Mouse (Mus musculus) liver, embryonic 13.5 days (tissue): Measurements from ENCODE around the gene Ablim2. TPM values are rescaled to one million over a fixed set of nuclear protein-coding genes. Genes with fewer than 3 reads are reported as not detected.

ENCODE experiments used
- ATAC-seq: fragments of 200-750 bp; cut with Nextera tagmentation; 2 replicates; pipeline ENCODE4 v1.8.0; 2017; ENCODE audit warnings: low read depth, mild to moderate bottlenecking, moderate number of reproducible peaks, moderate library complexity
- DNase-seq: peaks from one replicate; pipeline ENCODE4 v3.0.0; 2022
- H3K27ac ChIP-seq: fragments of 300-500 bp; sonication (generic); 2 replicates; pipeline ENCODE4 v1.5.1; 2015; ENCODE audit warnings: moderate library complexity, mild to moderate bottlenecking, inconsistent platforms
- H3K27me3 ChIP-seq: fragments of 300-500 bp; sonication (generic); 2 replicates; pipeline ENCODE4 v1.6.1; 2015; ENCODE audit warnings: mild to moderate bottlenecking, inconsistent platforms
- H3K36me3 ChIP-seq: fragments of 300-500 bp; sonication (generic); 2 replicates; pipeline ENCODE4 v1.6.1; 2015; ENCODE audit warnings: mild to moderate bottlenecking, inconsistent platforms
- H3K4me1 ChIP-seq: fragments of 300-500 bp; sonication (generic); replicated peaks from 2 replicates; pipeline ENCODE4 v1.6.1; 2015; ENCODE audit warnings: inconsistent platforms
- H3K4me2 ChIP-seq: fragments of 300-500 bp; sonication (generic); 2 replicates; pipeline ENCODE4 v1.6.1; 2015; ENCODE audit warnings: inconsistent platforms, mild to moderate bottlenecking, moderate library complexity
- H3K4me3 ChIP-seq: fragments of 300-500 bp; sonication (generic); replicated peaks from 2 replicates; pipeline ENCODE4 v1.5.1; 2015; ENCODE audit warnings: mild to moderate bottlenecking, inconsistent platforms
- H3K9ac ChIP-seq: fragments of 300-500 bp; sonication (generic); 2 replicates; pipeline ENCODE4 v1.6.1; 2015; ENCODE audit warnings: mild to moderate bottlenecking, inconsistent platforms
- H3K9me3 ChIP-seq: fragments of 300-500 bp; sonication (generic); replicated peaks from 2 replicates; pipeline ENCODE4 v1.6.1; 2016; ENCODE audit warnings: inconsistent platforms
- WGBS: fragments of 180-500 bp; shearing (Covaris S2); methylation state at CpG from one replicate; pipeline ENCODE4 v1.1.7; 2015; ENCODE audit not compliant: insufficient replicate concordance; 5-methylcytosine and 5-hydroxymethylcytosine counted together
- polyA plus RNA-seq: library from polyadenylated mRNA; unstranded; fragments of >200 nt; fragmentation: Nextera tagmentation; extraction: Ambion mirVana; gene quantifications from 2 replicates; pipeline ENCODE4 v1.2.1, GENCODE M21; 2015

Ablim2 gene
- polyA plus RNA-seq, 1 experiment from 2014 or later: 0.18 TPM

- H3K9me3 ChIP-seq: no peaks in the 10 kb centered on the region
- H3K4me3 ChIP-seq: no peak overlapping the region
- H3K4me2 ChIP-seq: no peak overlapping the region
- DNase-seq: no peak
- H3K4me1 ChIP-seq: peaks cover 13% of the 10 kb centered on the region; the same call in 1 of the 2 replicates
- H3K27me3 ChIP-seq: peaks cover 36% of the 10 kb centered on the region
- WGBS: 77% methylated on average over 13 of the region's 13 CpGs
- ATAC-seq: no peak
- H3K36me3 ChIP-seq: no peaks in the 10 kb centered on the region
- H3K9ac ChIP-seq: no peak overlapping the region
- no peak overlapping the region for H3K27ac ChIP-seq
Observed at GRCm38 (mm10) chr5:35890985-35891730, 133.5 kb downstream of the Ablim2 start.

- H3K27ac ChIP-seq: no peak overlapping the region
- DNase-seq: no peak
- 58% methylated on average over 3 of the region's 3 CpGs for WGBS
- peaks cover 36% of the 10 kb centered on the region for H3K27me3 ChIP-seq
- H3K4me3 ChIP-seq: no peak overlapping the region
- H3K9me3 ChIP-seq: no peaks in the 10 kb centered on the region
- H3K4me2 ChIP-seq: no peak overlapping the region
- H3K9ac ChIP-seq: no peak overlapping the region
- H3K4me1 ChIP-seq: peaks cover 13% of the 10 kb centered on the region; the same call in 1 of the 2 replicates
- no peak for ATAC-seq
- H3K36me3 ChIP-seq: no peaks in the 10 kb centered on the region
Observed at GRCm38 (mm10) chr5:35892363-35892762, 134.7 kb downstream of the Ablim2 start.

- peak within 1 kb of the TSS; percentile 52 for H3K4me3 ChIP-seq
- H3K4me2 ChIP-seq: peak within 1 kb of the TSS; percentile 62
- no peaks in the 10 kb centered on the region for H3K36me3 ChIP-seq
- DNase-seq (peak; percentile 85), ATAC-seq (peak; percentile 85)
- peaks cover 36% of the 10 kb centered on the region for H3K27me3 ChIP-seq
- H3K4me1 ChIP-seq: peaks cover 13% of the 10 kb centered on the region; the same call in 1 of the 2 replicates
- H3K9me3 ChIP-seq: no peaks in the 10 kb centered on the region
- WGBS: under 1% methylated on average over 49 of the region's 49 CpGs
- H3K27ac ChIP-seq: no peak within 1 kb of the TSS
- H3K9ac ChIP-seq: peak within 1 kb of the TSS; percentile 64
Observed at GRCm38 (mm10) chr5:35893093-35893804, 135.6 kb downstream of the Ablim2 start, which contains the start of gene Afap1. TSS of gene Afap1 (plus strand) at chr5:35893319.

- ATAC-seq: no peak
- H3K27me3 ChIP-seq: peaks cover 36% of the 10 kb centered on the region
- no peaks in the 10 kb centered on the region for H3K9me3 ChIP-seq
Observed at GRCm38 (mm10) chr5:35893805-35894260, 136.2 kb downstream of the Ablim2 start.

GRCm38 (mm10) chr5:35894295-35895047 is 136.8 kb downstream of the Ablim2 start:
- Histone ChIP-seq H3K27me3 (peaks cover 36% of the 10 kb centered on the region), H3K4me1 (peaks cover 13% of the 10 kb centered on the region; the same call in 1 of the 2 replicates), H3K9ac (peak overlapping the region; percentile 64), H3K4me3 (peak overlapping the region; percentile 52), H3K36me3 (no peaks in the 10 kb centered on the region), H3K9me3 (no peaks in the 10 kb centered on the region), H3K27ac (no peak overlapping the region; the same call in 1 of the 2 replicates), H3K4me2 (peak overlapping the region; percentile 62)
- 25% methylated on average over 30 of the region's 30 CpGs for WGBS
- ATAC-seq (no peak), DNase-seq (no peak)

More at GRCm38 (mm10) chr5:35893805-35894260, 136.2 kb downstream of the Ablim2 start:
- no peak for DNase-seq
- peak overlapping the region; percentile 62 for H3K4me2 ChIP-seq
- peak overlapping the region; percentile 52 for H3K4me3 ChIP-seq
- H3K4me1 ChIP-seq: peaks cover 13% of the 10 kb centered on the region; the same call in 1 of the 2 replicates
- H3K9ac ChIP-seq: peak overlapping the region; percentile 64
- 4% methylated on average over 21 of the region's 21 CpGs for WGBS
- no peak overlapping the region for H3K27ac ChIP-seq
- H3K36me3 ChIP-seq: no peaks in the 10 kb centered on the region

- ATAC-seq: no peak
- no peak overlapping the region for H3K4me2 ChIP-seq
- WGBS: 42% methylated on average over 4 of the region's 4 CpGs
- H3K36me3 ChIP-seq: no peaks in the 10 kb centered on the region
- H3K4me1 ChIP-seq: peaks cover 20% of the 10 kb centered on the region
- DNase-seq: no peak
- H3K27ac ChIP-seq: no peak overlapping the region
- no peak overlapping the region for H3K9ac ChIP-seq
- no peak overlapping the region for H3K4me3 ChIP-seq
- peaks cover 36% of the 10 kb centered on the region for H3K27me3 ChIP-seq
- H3K9me3 ChIP-seq: no peaks in the 10 kb centered on the region
Observed at GRCm38 (mm10) chr5:35895926-35896325, 138.2 kb downstream of the Ablim2 start.

GRCm38 (mm10) chr5:35896556-35896955 is 138.9 kb downstream of the Ablim2 start:
- ATAC-seq: no peak
- peaks cover 26% of the 10 kb centered on the region for H3K4me1 ChIP-seq

GRCm38 (mm10) chr5:35897147-35897546 is 139.5 kb downstream of the Ablim2 start:
- Histone ChIP-seq H3K9me3 (no peaks in the 10 kb centered on the region), H3K4me2 (no peak overlapping the region), H3K4me1 (peaks cover 26% of the 10 kb centered on the region), H3K4me3 (no peak overlapping the region), H3K27ac (no peak overlapping the region), H3K9ac (no peak overlapping the region), H3K36me3 (no peaks in the 10 kb centered on the region), H3K27me3 (peaks cover 33% of the 10 kb centered on the region)
- no peak for ATAC-seq
- WGBS: 55% methylated on average over 4 of the region's 4 CpGs
- no peak for DNase-seq

More at GRCm38 (mm10) chr5:35896556-35896955, 138.9 kb downstream of the Ablim2 start:
- WGBS: 74% methylated on average over 4 of the region's 4 CpGs
- DNase-seq: no peak
- H3K27ac ChIP-seq: no peak overlapping the region
- H3K4me2 ChIP-seq: no peak overlapping the region
- H3K36me3 ChIP-seq: no peaks in the 10 kb centered on the region
- H3K27me3 ChIP-seq: peaks cover 36% of the 10 kb centered on the region
- H3K9me3 ChIP-seq: no peaks in the 10 kb centered on the region
- no peak overlapping the region for H3K9ac ChIP-seq
- H3K4me3 ChIP-seq: no peak overlapping the region

GRCm38 (mm10) chr5:35898114-35898513 is 140.4 kb downstream of the Ablim2 start:
- Histone ChIP-seq H3K4me2 (no peak overlapping the region), H3K27me3 (peaks cover 25% of the 10 kb centered on the region), H3K27ac (no peak overlapping the region), H3K36me3 (no peaks in the 10 kb centered on the region), H3K9ac (no peak overlapping the region), H3K4me3 (no peak overlapping the region), H3K4me1 (peaks cover 22% of the 10 kb centered on the region), H3K9me3 (no peaks in the 10 kb centered on the region)
- DNase-seq (no peak), ATAC-seq (no peak)
- WGBS: 49% methylated on average over 4 of the region's 4 CpGs

GRCm38 (mm10) chr5:35898994-35899393 is 141.3 kb downstream of the Ablim2 start:
- Histone ChIP-seq H3K27ac (no peak overlapping the region), H3K9me3 (no peaks in the 10 kb centered on the region), H3K4me3 (no peak overlapping the region), H3K4me2 (no peak overlapping the region), H3K36me3 (no peaks in the 10 kb centered on the region), H3K4me1 (peaks cover 15% of the 10 kb centered on the region), H3K9ac (no peak overlapping the region), H3K27me3 (peaks cover 16% of the 10 kb centered on the region)
- WGBS: 52% methylated on average over 3 of the region's 3 CpGs
- DNase-seq (no peak), ATAC-seq (no peak)
